ENCODE assay signal across 8 mouse cellular contexts in genomic region chr14:37135671-37136070, GRCm38 (mm10). TPM values are rescaled to one million over a fixed set of nuclear protein-coding genes. Genes with fewer than 3 reads are reported as not detected.
DNase-seq lines count a peak whose midpoint lies in the region; ATAC-seq and TF ChIP-seq lines count a peak whose summit lies in the region.

No protein-coding gene starts in this region.

- H3K79me2 ChIP-seq in C2C12 (ENCODE audit: control insufficient read depth, insufficient read depth), result peaks cover 35% of the 10 kb centered on the region

- H3K36me3 ChIP-seq in C2C12 (ENCODE audit: control insufficient read depth, insufficient read depth), result peaks cover 26% of the 10 kb centered on the region
- peaks cover 18% of the 10 kb centered on the region for H3K36me3 ChIP-seq in forebrain, embryonic 13.5 days (ENCODE audit: poor library complexity, severe bottlenecking)
- peaks cover 26% of the 10 kb centered on the region for H3K36me3 ChIP-seq in liver, embryonic 14.5 days (replicated peaks; ENCODE audit: control insufficient read depth, insufficient read depth, low read depth)

- H3ac ChIP-seq in C2C12 (ENCODE audit: control insufficient read depth, insufficient read length, low read depth), result peak overlapping the region; percentile 61

- H3K4me1 ChIP-seq in forebrain, embryonic 13.5 days, result peaks cover 9% of the 10 kb centered on the region
- H3K4me1 ChIP-seq in liver, embryonic 14.5 days (replicated peaks; ENCODE audit: control insufficient read depth in 2 of 2, insufficient read depth in 2 of 2, low read length in 1 of 2), result peaks cover 0 to 2% of the 10 kb centered on the region in 2 experiments; a peak in 2 of 4 replicates

- peak overlapping the region; percentile 91 for H3K9ac ChIP-seq in forebrain, embryonic 13.5 days
- peak overlapping the region; percentile 94 for H3K9ac ChIP-seq in liver, embryonic 14.5 days (replicated peaks)

- TF ChIP-seq CTCF in C2C12 (IDR thresholded peaks at IDR 0.05; ENCODE audit: control insufficient read depth, insufficient read depth, insufficient read length), result no peak
- TF ChIP-seq CTCF in liver, embryonic 14.5 days (IDR thresholded peaks at IDR 0.05; ENCODE audit: low read depth), result no peak

- peaks cover 27% of the 10 kb centered on the region for H3K79me3 ChIP-seq in C2C12 (ENCODE audit: low read depth)

- peak overlapping the region; percentile 34 for H3K4me3 ChIP-seq in C2C12 (ENCODE audit: insufficient read depth, poor library complexity, severe bottlenecking)
- peak overlapping the region; percentile 91 for H3K4me3 ChIP-seq in forebrain, embryonic 13.5 days
- peak overlapping the region; percentile 74 to 91 for H3K4me3 ChIP-seq in liver, embryonic 14.5 days (ENCODE audit: insufficient read depth in 1 of 2, low read depth in 2 of 2, low read length in 2 of 2)

- H3K9me3 ChIP-seq in forebrain, embryonic 13.5 days (replicated peaks), result no peaks in the 10 kb centered on the region
- H3K9me3 ChIP-seq in liver, embryonic 14.5 days (ENCODE audit: control insufficient read depth, low read length), result no peaks in the 10 kb centered on the region

- peak; percentile 66 for ATAC-seq in forebrain, embryonic 13.5 days
- ATAC-seq in liver, embryonic 14.5 days (ENCODE audit: insufficient read depth), result peak; percentile 30; the same call in 1 of the 2 replicates
- no peak for ATAC-seq in CD4-positive, CD25-positive, alpha-beta regulatory T cell, adult 4 months

- no peaks in the 10 kb centered on the region for H3K27me3 ChIP-seq in C2C12 (ENCODE audit: control insufficient read depth, insufficient read depth, insufficient read length)
- H3K27me3 ChIP-seq in forebrain, embryonic 13.5 days, result no peaks in the 10 kb centered on the region
- no peaks in the 10 kb centered on the region for H3K27me3 ChIP-seq in liver, embryonic 14.5 days (ENCODE audit: control insufficient read depth, insufficient read depth, low read length)

- no peak overlapping the region for H3K27ac ChIP-seq in forebrain, embryonic 13.5 days
- H3K27ac ChIP-seq in liver, embryonic 14.5 days, result peak overlapping the region; percentile 86

- WGBS in forebrain, embryonic 13.5 days, result 0% methylated on average over 10 of the region's 10 CpGs
- WGBS in liver, embryonic 14.5 days (ENCODE audit: insufficient replicate concordance), result 3% methylated on average over 10 of the region's 10 CpGs

- H3K4me2 ChIP-seq in forebrain, embryonic 13.5 days, result peak overlapping the region; percentile 61
- peak overlapping the region; percentile 77 for H3K4me2 ChIP-seq in liver, embryonic 14.5 days (ENCODE audit: low read depth)

- no peak for TF ChIP-seq EP300 in liver, embryonic 14.5 days (IDR thresholded peaks at IDR 0.05; ENCODE audit: low read depth)

- DNase-seq in embryo, embryonic 11 days, result peak; percentile 10
- DNase-seq in embryo, embryonic 10.5 days (ENCODE audit: low spot score), result no peak
- DNase-seq in liver, embryonic 14.5 days (ENCODE audit: low read depth in 3 of 3, low spot score in 3 of 3), result no peak
- DNase-seq in urinary bladder, postnatal 36 days (ENCODE audit: low spot score in 2 of 2), result no peak
- DNase-seq in cerebellum, postnatal 36 days, result no peak

TF ChIP-seq in C2C12, 6 proteins besides CTCF, POLR2A, EP300 and RAD21:
- TF ChIP-seq MAX (IDR thresholded peaks at IDR 0.05) (no peak), USF1 (IDR thresholded peaks at IDR 0.05; ENCODE audit: low read depth) (no peak), MYOD1 (IDR thresholded peaks at IDR 0.05; ENCODE audit: control insufficient read depth, insufficient read length, low read depth) (no peak), CEBPB (IDR thresholded peaks at IDR 0.05; ENCODE audit: low read depth) (no peak), FOSL1 (IDR thresholded peaks at IDR 0.05; ENCODE audit: insufficient read depth, low read length, poor library complexity, severe bottlenecking) (no peak), MYOG (IDR thresholded peaks at IDR 0.05; ENCODE audit: control insufficient read depth, extremely low read depth, insufficient read length) (no peak)

RNA-seq across cellular contexts. Expression of gene Ghitm, which starts 0.6 kb away (rescaled TPM):
- 152 TPM for polyA plus RNA-seq in C2C12 (2012; fragmentation: generic; extraction: Trizol)
- 175 and 183 TPM in 2 replicates for polyA plus RNA-seq in forebrain, embryonic 13.5 days (2015; fragmentation: Nextera tagmentation; extraction: Ambion mirVana)
- 64.5 and 88.4 TPM in 2 replicates for polyA plus RNA-seq in liver, embryonic 14.5 days (2012; rRNA removed)
- polyA plus RNA-seq in liver, embryonic 14.5 days (2014; fragmentation: Nextera tagmentation; extraction: Ambion mirVana), result 231 and 243 TPM in 2 replicates
- 100 to 1,000 TPM; 343 to 376 TPM for polyA plus RNA-seq in CD4-positive, CD25-positive, alpha-beta regulatory T cell, adult 4 months (2017; shearing (Covaris generic))

RNA-seq across cellular contexts. Expression of gene 2610528A11Rik, which starts 21.8 kb away (rescaled TPM):
- 0.75 TPM for polyA plus RNA-seq in C2C12 (2012; fragmentation: generic; extraction: Trizol)
- 0.26 TPM in 1 of 2 replicates, not detected in the other for polyA plus RNA-seq in forebrain, embryonic 13.5 days (2015; fragmentation: Nextera tagmentation; extraction: Ambion mirVana)
- polyA plus RNA-seq in liver, embryonic 14.5 days (2012; rRNA removed), result 0.35 and 0.54 TPM in 2 replicates
- polyA plus RNA-seq in liver, embryonic 14.5 days (2014; fragmentation: Nextera tagmentation; extraction: Ambion mirVana), result not detected in 2 replicates
- 1 to 10 TPM in 1 of 2 experiments, not detected in 1; 1.1 TPM for polyA plus RNA-seq in CD4-positive, CD25-positive, alpha-beta regulatory T cell, adult 4 months (2017; shearing (Covaris generic))

RNA-seq across cellular contexts. Expression of gene Cdhr1, which starts 37.5 kb away (rescaled TPM):
- polyA plus RNA-seq in C2C12 (2012; fragmentation: generic; extraction: Trizol), result 0.16 TPM
- 0.37 and 0.74 TPM in 2 replicates for polyA plus RNA-seq in forebrain, embryonic 13.5 days (2015; fragmentation: Nextera tagmentation; extraction: Ambion mirVana)
- polyA plus RNA-seq in liver, embryonic 14.5 days (2012; rRNA removed), result 0.02 TPM in 2 replicates
- not detected in 2 replicates for polyA plus RNA-seq in liver, embryonic 14.5 days (2014; fragmentation: Nextera tagmentation; extraction: Ambion mirVana)
- not detected for polyA plus RNA-seq in CD4-positive, CD25-positive, alpha-beta regulatory T cell, adult 4 months (2017; shearing (Covaris generic))

Comparison
In these comparisons a context has a peak if more than half of its experiments do, and no peak if none do; other contexts are left out.
1. H3K4me3 ChIP-seq: peak in every context shown above with its lines; median percentile 91 in forebrain, embryonic 13.5 days; 82 in liver, embryonic 14.5 days; 34 in C2C12.